Mouse (Mus musculus) small intestine, adult 2 months (tissue): ENCODE measurements around the gene Gm5148. TPM values are rescaled to one million over a fixed set of nuclear protein-coding genes. Genes with fewer than 3 reads are reported as not detected.

Source experiments
- H3K27ac ChIP-seq: fragments of 200-500 bp; 2 replicates; pipeline ENCODE4 v1.5.1; 2012; ENCODE audit warnings: low read depth, low read length, control low read depth, inconsistent platforms; ENCODE audit not compliant: insufficient read depth
- H3K27me3 ChIP-seq: fragments of 200-500 bp; 2 replicates; pipeline ENCODE4 v1.6.1; 2012; ENCODE audit warnings: mild to moderate bottlenecking, moderate library complexity, low read length, inconsistent platforms; ENCODE audit not compliant: control insufficient read depth, insufficient read depth
- H3K36me3 ChIP-seq: fragments of 200-500 bp; 2 replicates; pipeline ENCODE4 v1.6.1; 2012; ENCODE audit warnings: mild to moderate bottlenecking, low read length, control low read depth, inconsistent platforms; ENCODE audit not compliant: control insufficient read depth, insufficient read depth
- H3K4me1 ChIP-seq: fragments of 200-500 bp; 2 replicates; pipeline ENCODE4 v1.6.1; 2012; ENCODE audit warnings: low read length, inconsistent platforms, mixed read lengths; ENCODE audit not compliant: control insufficient read depth, insufficient read depth, insufficient read length
- H3K4me3 ChIP-seq: fragments of 200-500 bp; 2 replicates; pipeline ENCODE4 v1.5.1; 2012; ENCODE audit warnings: low read depth, mild to moderate bottlenecking, control low read depth, inconsistent platforms, low read length, moderate library complexity
- CTCF ChIP-seq: fragments of 200-500 bp; IDR thresholded peaks from 2 replicates; pipeline ENCODE4 v1.5.1; 2012; ENCODE audit warnings: low read depth, mild to moderate bottlenecking, control low read depth, inconsistent platforms, low read length, moderate library complexity, mixed read lengths; ENCODE audit not compliant: insufficient replicate concordance, insufficient read length; ENCODE audit errors: extremely low read depth
- POLR2A ChIP-seq: fragments of 200-500 bp; IDR thresholded peaks from 2 replicates; pipeline ENCODE4 v1.6.1; 2012; ENCODE audit warnings: low read depth, mild to moderate bottlenecking, control low read depth, inconsistent platforms, low read length, moderate library complexity
- WGBS: fragments of 180-500 bp; shearing (Covaris S2); methylation state at CpG from one replicate; pipeline ENCODE4 v1.1.7; 2018; 5-methylcytosine and 5-hydroxymethylcytosine counted together
- polyA plus RNA-seq: library from polyadenylated mRNA; depleted of rRNA; stranded (reverse); fragments of >200 nt; gene quantifications from 2 replicates; pipeline ENCODE4 v1.2.3, GENCODE M21; 2012; rRNA removed

Gm5148 gene
- polyA plus RNA-seq, 1 experiment: 1.7 TPM

DNA sequence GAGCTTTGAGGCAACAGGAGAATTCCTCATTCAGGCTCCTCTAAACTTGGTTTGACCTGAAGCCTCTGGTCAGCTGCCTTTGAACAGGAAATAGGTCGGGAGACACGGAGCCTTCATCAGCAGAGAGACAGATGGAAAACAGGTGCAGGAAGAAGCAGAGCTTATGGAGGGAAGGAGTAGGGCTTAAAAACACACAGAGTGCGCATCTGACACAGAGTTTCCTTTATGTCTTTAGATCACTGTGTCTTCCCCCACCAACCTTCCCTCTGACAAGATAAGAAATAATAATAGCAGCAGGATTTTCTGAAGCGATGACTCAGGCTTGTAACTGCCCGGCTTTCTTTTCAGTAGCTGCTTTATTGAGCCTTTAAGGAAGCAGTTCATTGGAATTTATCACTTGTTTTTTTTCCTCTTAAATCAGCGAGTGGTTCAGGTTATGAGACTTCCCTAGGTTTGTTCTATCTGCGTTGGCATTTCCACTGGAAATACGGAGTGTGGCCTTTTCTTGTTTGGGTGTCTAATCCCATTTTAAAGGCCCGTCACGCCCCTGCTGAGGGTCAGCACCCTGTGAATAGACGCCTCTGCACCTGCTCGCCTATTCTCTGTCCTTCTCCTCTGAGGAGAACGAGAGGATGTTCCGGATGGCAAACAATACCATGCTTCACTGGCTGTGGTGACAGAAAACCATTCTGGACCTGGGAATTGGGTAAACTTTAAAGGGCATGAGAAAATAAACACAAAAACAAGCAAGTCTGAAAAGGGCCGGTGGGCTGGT is 51.8 kb downstream of the Gm5148 start:
- peaks cover 27% of the 10 kb centered on the region; the same call in 1 of the 2 replicates for H3K4me1 ChIP-seq
- H3K36me3 ChIP-seq: no peaks in the 10 kb centered on the region
- no peak overlapping the region for H3K4me3 ChIP-seq
- TF ChIP-seq CTCF (no peak), POLR2A (no peak)
- peak overlapping the region; percentile 30; the same call in 1 of the 2 replicates for H3K27ac ChIP-seq
- no peaks in the 10 kb centered on the region for H3K27me3 ChIP-seq
- WGBS: 38% methylated on average over 15 of the region's 15 CpGs

DNA sequence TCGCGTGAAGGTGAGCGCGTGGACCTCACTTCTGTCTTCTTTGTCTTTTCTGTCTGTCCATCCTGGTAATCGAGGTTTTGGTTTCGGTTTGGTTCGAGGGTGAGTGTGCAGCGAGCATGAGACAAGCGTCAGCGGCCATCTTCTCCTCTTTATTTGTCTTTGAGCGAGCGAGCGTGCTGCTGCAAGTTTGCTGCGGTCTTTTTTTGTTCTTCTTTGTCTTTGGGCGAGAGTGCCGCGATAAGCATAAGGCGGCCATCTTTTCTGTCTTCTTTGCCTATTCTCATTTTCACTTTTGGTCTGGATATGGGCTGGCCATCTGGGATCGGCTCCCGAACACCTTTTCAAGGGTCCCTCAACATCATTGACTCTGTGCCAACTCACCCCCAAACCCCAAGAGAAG is 55.2 kb downstream of the Gm5148 start:
- H3K27me3 ChIP-seq: no peaks in the 10 kb centered on the region
- peaks cover 16% of the 10 kb centered on the region; the same call in 1 of the 2 replicates for H3K4me1 ChIP-seq
- TF ChIP-seq CTCF (no peak), POLR2A (0 out of 2 replicates have a peak, but pooled peaks have one; percentile 9)
- H3K4me3 ChIP-seq: no peak overlapping the region
- no peaks in the 10 kb centered on the region for H3K36me3 ChIP-seq
- H3K27ac ChIP-seq: no peak overlapping the region
- WGBS: 97% methylated on average over 20 of the region's 20 CpGs

GRCm38 (mm10) chr3:37668652-37669051 is 55.6 kb downstream of the Gm5148 start:
- TF ChIP-seq POLR2A (no peak), CTCF (no peak)
- Histone ChIP-seq H3K4me3 (no peak overlapping the region), H3K27me3 (no peaks in the 10 kb centered on the region), H3K4me1 (peaks cover 13% of the 10 kb centered on the region; the same call in 1 of the 2 replicates), H3K36me3 (no peaks in the 10 kb centered on the region), H3K27ac (no peak overlapping the region)
- WGBS: 90% methylated on average over 12 of the region's 12 CpGs

- H3K27me3 ChIP-seq: no peaks in the 10 kb centered on the region
- no peaks in the 10 kb centered on the region for H3K36me3 ChIP-seq
- H3K4me1 ChIP-seq: peaks cover 6% of the 10 kb centered on the region; the same call in 1 of the 2 replicates
- WGBS: 31% methylated on average over 7 of the region's 7 CpGs
- no peak overlapping the region for H3K27ac ChIP-seq
- H3K4me3 ChIP-seq: no peak overlapping the region
- TF ChIP-seq CTCF (no peak), POLR2A (no peak)
Observed at GRCm38 (mm10) chr3:37667736-37668135, 56.6 kb downstream of the Gm5148 start.

DNA sequence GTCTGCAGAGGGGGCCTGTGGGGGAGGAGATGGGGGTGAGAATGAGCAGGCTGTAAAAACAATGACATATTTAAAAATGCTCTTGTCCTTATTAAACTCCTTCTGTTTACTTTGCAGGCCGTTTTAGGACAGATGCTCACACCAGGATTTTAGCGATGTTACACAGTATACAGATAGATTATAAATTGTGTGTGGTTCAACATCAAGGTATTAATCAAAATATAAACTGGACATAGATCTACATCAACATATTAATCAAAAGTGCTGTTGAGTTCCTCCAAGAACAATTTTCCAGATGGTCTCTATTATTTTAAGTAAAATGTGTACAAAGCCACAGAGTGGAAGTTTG is 57.2 kb downstream of the Gm5148 start:
- WGBS: 6% methylated on average over 2 of the region's 2 CpGs
- Histone ChIP-seq H3K27ac (no peak overlapping the region), H3K4me3 (no peak overlapping the region), H3K4me1 (peaks cover 1% of the 10 kb centered on the region; the same call in 1 of the 2 replicates), H3K27me3 (no peaks in the 10 kb centered on the region), H3K36me3 (no peaks in the 10 kb centered on the region)
- no peak for TF ChIP-seq CTCF
- TF ChIP-seq POLR2A: no peak

DNA sequence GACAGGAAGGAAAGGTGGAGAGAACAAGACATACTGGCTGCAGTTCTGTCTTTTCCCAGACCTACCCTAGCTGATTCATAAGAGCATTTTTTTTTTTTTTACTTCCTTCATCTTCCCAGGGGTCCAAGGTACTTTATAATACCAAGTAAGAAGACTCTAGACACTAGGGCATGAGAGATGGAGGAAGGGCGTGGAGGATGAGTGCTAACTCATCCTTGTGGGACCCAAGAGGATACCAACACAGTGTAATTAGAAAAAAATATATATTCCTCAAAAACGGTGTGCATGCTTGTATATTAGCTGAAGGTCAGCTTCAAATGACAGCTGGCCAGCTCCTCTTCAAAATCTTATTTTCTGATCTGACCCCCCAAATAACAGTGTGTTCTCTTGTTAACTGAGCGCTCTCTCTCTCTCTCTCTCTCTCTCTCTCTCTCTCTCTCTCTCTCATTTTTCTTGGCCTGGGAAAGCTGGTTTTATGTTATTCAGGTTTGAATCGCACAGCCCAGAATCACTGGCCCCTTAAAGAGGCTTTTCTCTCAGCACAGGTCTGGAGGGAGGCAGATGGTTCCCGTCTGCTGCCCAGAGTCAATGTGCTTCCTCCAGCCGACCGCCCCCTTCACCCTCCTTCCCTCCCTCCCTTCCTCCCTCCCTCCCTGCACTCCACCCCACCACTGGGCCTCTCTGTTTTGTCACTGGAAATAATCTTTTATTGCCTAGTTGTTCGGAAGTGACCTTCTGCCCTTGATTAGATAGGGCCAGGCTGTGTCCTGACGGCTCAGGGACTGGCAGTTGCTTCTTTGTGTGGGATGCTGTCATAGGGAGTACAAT is 57.8 kb downstream of the Gm5148 start:
- Histone ChIP-seq H3K27ac (no peak overlapping the region), H3K27me3 (no peaks in the 10 kb centered on the region), H3K36me3 (no peaks in the 10 kb centered on the region), H3K4me3 (no peak overlapping the region), H3K4me1 (no peaks in the 10 kb centered on the region; the same call in 1 of the 2 replicates)
- whole genome bisulfite sequencing: 17% methylated on average over 9 of the region's 9 CpGs
- TF ChIP-seq POLR2A (no peak), CTCF (no peak)

Other genes starting within 250 kb of the Gm5148 start
- gene Spry1, start 84.5 kb downstream of the Gm5148 start, polyA plus RNA-seq: 7.1 and 17.5 TPM in 2 replicates